Mouse (Mus musculus) embryonic facial prominence, embryonic 12.5 days (tissue): ENCODE results near the gene Pola2. TPM values are rescaled to one million over a fixed set of nuclear protein-coding genes. Genes with fewer than 3 reads are reported as not detected.

Experiments used
- ATAC-seq: fragments of 200-750 bp; cut with Nextera tagmentation; 2 replicates; pipeline ENCODE4 v1.8.0; 2017; ENCODE audit not compliant: insufficient number of reproducible peaks, insufficient read depth, low FRiP score, low TSS enrichment
- H3K27ac ChIP-seq: fragments of 300-500 bp; sonication (generic); 2 replicates; pipeline ENCODE4 v1.5.1; 2016; ENCODE audit warnings: mild to moderate bottlenecking
- H3K27me3 ChIP-seq: fragments of 300-500 bp; sonication (generic); 2 replicates; pipeline ENCODE4 v1.6.1; 2016; ENCODE audit warnings: mild to moderate bottlenecking, moderate library complexity
- H3K36me3 ChIP-seq: fragments of 300-500 bp; sonication (generic); 2 replicates; pipeline ENCODE4 v1.6.1; 2016; ENCODE audit warnings: mild to moderate bottlenecking
- H3K4me1 ChIP-seq: fragments of 300-500 bp; sonication (generic); 2 replicates; pipeline ENCODE4 v1.6.1; 2016
- H3K4me2 ChIP-seq: fragments of 300-500 bp; sonication (generic); replicated peaks from 2 replicates; pipeline ENCODE4 v1.6.1; 2016; ENCODE audit warnings: mild to moderate bottlenecking, moderate library complexity
- H3K4me3 ChIP-seq: fragments of 300-500 bp; sonication (generic); 2 replicates; pipeline ENCODE4 v1.5.1; 2016; ENCODE audit warnings: mild to moderate bottlenecking
- H3K9ac ChIP-seq: fragments of 300-500 bp; sonication (generic); 2 replicates; pipeline ENCODE4 v1.6.1; 2016; ENCODE audit warnings: mild to moderate bottlenecking, moderate library complexity
- H3K9me3 ChIP-seq: fragments of 300-500 bp; sonication (generic); 2 replicates; pipeline ENCODE4 v1.6.1; 2016; ENCODE audit warnings: mild to moderate bottlenecking, moderate library complexity
- WGBS: fragments of 180-500 bp; shearing (Covaris S2); methylation state at CpG from one replicate; pipeline ENCODE4 v1.1.7; 2016; 5-methylcytosine and 5-hydroxymethylcytosine counted together
- polyA plus RNA-seq: library from polyadenylated mRNA; unstranded; fragments of >200 nt; fragmentation: Nextera tagmentation; extraction: Ambion mirVana; gene quantifications from 2 replicates; pipeline ENCODE4 v1.2.1, GENCODE M21; 2016

The Pola2 gene
- 80.5 and 82.9 TPM in 2 replicates for polyA plus RNA-seq

- WGBS: under 1% methylated on average over 50 of the region's 50 CpGs
- Histone ChIP-seq H3K4me2 (peak within 1 kb of the TSS; percentile 81), H3K36me3 (peaks cover 19% of the 10 kb centered on the region), H3K9me3 (no peaks in the 10 kb centered on the region), H3K4me1 (peaks cover 23% of the 10 kb centered on the region), H3K4me3 (peak within 1 kb of the TSS; percentile 81), H3K27me3 (no peaks in the 10 kb centered on the region), H3K9ac (peak within 1 kb of the TSS; percentile 91), H3K27ac (peak within 1 kb of the TSS; percentile 81)
- peak; percentile 82 for ATAC-seq
Observed at GRCm38 (mm10) chr19:5963883-5964562, at the start of gene Pola2. Pola2 (minus strand) TSS chr19:5964202.

DNA sequence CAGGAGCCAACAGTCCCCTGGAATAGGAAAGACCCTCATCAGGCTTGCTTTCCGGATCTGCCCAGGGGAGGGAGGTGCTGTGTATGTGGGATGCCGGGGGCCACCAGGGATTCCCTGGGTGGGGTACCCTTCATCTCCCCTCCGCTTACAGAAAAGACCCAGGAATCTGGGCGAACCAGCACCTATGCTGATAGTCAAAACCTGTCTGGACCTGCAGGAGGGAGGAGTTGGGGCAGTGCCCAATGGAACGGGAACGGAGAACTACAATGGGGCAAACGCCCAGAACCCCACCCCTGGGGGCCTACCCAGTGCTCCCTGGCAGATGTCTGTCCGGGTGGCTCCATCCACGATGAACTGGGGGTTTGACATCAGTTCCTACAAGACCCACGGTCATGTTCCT, 49.7 kb upstream of the Pola2 start:
- Histone ChIP-seq H3K9ac (no peak overlapping the region), H3K27me3 (peaks cover 18% of the 10 kb centered on the region; the same call in 1 of the 2 replicates), H3K4me1 (peaks cover 5% of the 10 kb centered on the region; the same call in 1 of the 2 replicates), H3K27ac (no peak overlapping the region), H3K4me3 (no peak overlapping the region), H3K36me3 (no peaks in the 10 kb centered on the region), H3K4me2 (no peak overlapping the region), H3K9me3 (no peaks in the 10 kb centered on the region)
- 80% methylated on average over 10 of the region's 10 CpGs for WGBS
- no peak for ATAC-seq

DNA sequence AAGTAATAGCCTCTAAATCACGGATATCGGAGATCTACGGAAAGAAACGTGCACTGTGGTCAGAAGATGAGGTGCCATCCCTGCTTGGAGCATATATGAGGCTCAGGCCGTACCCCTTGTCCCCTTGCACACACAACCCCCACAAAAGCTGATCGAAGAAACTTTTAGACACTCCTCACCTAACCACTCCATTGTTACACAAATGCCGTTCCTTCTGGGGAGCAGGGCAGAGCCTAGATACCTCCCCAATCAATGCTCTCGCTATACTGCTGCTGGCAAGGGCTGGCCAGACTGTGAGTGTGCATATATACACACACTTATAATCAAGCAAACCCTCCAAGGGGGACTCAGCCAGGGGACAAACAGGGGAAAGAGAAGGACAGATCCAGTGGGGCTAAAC, 45.1 kb upstream of the Pola2 start:
- Histone ChIP-seq H3K36me3 (no peaks in the 10 kb centered on the region), H3K4me2 (no peak overlapping the region), H3K9me3 (no peaks in the 10 kb centered on the region), H3K4me3 (no peak overlapping the region), H3K4me1 (no peaks in the 10 kb centered on the region), H3K27me3 (0 out of 2 replicates have a peak, but pooled peaks cover 1% of the 10 kb centered on the region), H3K9ac (no peak overlapping the region), H3K27ac (no peak overlapping the region)
- WGBS: 74% methylated on average over 8 of the region's 8 CpGs
- no peak for ATAC-seq

- ATAC-seq: no peak
Observed at GRCm38 (mm10) chr19:6007013-6007412, 43.0 kb upstream of the Pola2 start.

DNA sequence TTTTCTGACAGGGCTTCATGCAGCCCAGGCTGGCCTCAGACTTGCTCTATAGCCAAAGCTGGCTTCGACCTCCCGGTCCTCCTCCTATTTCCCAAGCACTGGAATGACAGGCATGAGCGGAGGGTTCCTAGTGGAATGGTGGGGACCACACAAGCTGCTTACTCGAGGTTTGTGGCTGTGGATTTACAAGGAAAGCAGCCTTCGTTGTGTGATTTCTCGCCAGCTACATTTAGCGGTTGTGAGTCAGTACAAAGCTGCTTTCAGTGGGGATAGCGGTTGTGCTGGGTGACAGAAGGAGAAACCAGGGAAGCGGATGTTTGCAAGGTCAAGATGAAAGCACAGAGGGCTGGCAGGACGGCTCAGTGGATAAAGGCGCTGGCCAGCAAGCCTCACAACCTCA, 41.5 kb upstream of the Pola2 start:
- ATAC-seq: no peak
- H3K4me1 ChIP-seq: no peaks in the 10 kb centered on the region
- no peak overlapping the region for H3K4me3 ChIP-seq
- H3K27ac ChIP-seq: no peak overlapping the region
- no peak overlapping the region for H3K9ac ChIP-seq
- no peaks in the 10 kb centered on the region for H3K27me3 ChIP-seq
- WGBS: 66% methylated on average over 11 of the region's 11 CpGs
- H3K9me3 ChIP-seq: no peaks in the 10 kb centered on the region
- no peaks in the 10 kb centered on the region for H3K36me3 ChIP-seq
- no peak overlapping the region for H3K4me2 ChIP-seq

More at GRCm38 (mm10) chr19:6007013-6007412, 43.0 kb upstream of the Pola2 start:
- Histone ChIP-seq H3K9me3 (no peaks in the 10 kb centered on the region), H3K9ac (no peak overlapping the region), H3K4me1 (no peaks in the 10 kb centered on the region), H3K36me3 (no peaks in the 10 kb centered on the region), H3K4me2 (no peak overlapping the region), H3K27ac (no peak overlapping the region), H3K27me3 (no peaks in the 10 kb centered on the region), H3K4me3 (no peak overlapping the region)
- WGBS: 84% methylated on average over 13 of the region's 13 CpGs

DNA sequence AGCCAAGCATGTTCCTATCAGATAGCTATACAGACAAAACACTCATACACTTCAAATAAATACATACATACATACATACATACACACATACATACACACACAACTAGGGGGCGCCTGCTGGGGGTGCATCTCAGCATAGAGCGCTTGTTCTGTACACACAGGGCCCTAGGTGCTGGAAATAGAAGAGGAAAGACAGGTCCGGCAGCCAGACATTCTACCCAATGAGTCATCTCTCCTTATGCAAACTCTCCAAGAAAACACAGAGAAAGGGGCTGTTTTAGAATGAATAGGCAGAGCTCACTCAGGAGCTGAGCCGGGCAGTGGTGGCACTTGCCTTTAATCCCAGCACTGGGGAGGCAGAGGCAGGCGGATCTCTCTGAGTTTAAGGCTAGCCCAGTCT, 36.0 kb upstream of the Pola2 start:
- H3K9me3 ChIP-seq: no peaks in the 10 kb centered on the region
- 76% methylated on average over 5 of the region's 5 CpGs for WGBS
- ATAC-seq: no peak

GRCm38 (mm10) chr19:5998180-5998579, 34.2 kb upstream of the Pola2 start:
- H3K9me3 ChIP-seq: no peaks in the 10 kb centered on the region
- H3K36me3 ChIP-seq: no peaks in the 10 kb centered on the region
- no peaks in the 10 kb centered on the region for H3K4me1 ChIP-seq
- no peak for ATAC-seq
- no peak overlapping the region for H3K9ac ChIP-seq
- WGBS: 67% methylated on average over 3 of the region's 3 CpGs
- no peak overlapping the region for H3K27ac ChIP-seq
- no peak overlapping the region for H3K4me2 ChIP-seq
- no peak overlapping the region for H3K4me3 ChIP-seq
- no peaks in the 10 kb centered on the region for H3K27me3 ChIP-seq

More for the DNA sequence above, 36.0 kb upstream of the Pola2 start:
- Histone ChIP-seq H3K4me1 (no peaks in the 10 kb centered on the region), H3K9ac (no peak overlapping the region), H3K27me3 (no peaks in the 10 kb centered on the region), H3K36me3 (no peaks in the 10 kb centered on the region), H3K4me2 (no peak overlapping the region), H3K27ac (no peak overlapping the region), H3K4me3 (no peak overlapping the region)

- no peak for ATAC-seq
- no peaks in the 10 kb centered on the region for H3K36me3 ChIP-seq
Observed at GRCm38 (mm10) chr19:5994711-5995110, 30.7 kb upstream of the Pola2 start.

DNA sequence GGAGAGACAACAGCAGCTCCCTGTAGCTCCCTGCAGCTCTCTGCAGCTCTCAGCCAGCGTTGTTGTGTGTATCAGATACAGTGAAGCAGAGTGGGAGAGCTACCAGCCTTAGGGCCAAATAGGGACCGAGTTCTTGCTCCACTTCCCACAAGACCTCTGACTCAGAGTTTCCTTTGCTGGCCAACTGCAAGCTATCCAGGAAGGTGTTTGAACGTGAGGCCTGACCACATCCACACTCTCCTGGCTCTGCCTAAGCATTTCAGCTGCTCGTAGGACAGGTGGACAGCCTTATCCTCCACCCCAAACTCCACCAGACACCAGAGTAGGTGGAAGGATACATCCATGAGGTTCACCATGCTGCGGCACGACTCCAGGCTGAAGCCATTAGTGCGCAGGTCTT, 28.0 kb upstream of the Pola2 start:
- H3K36me3 ChIP-seq: no peaks in the 10 kb centered on the region
- WGBS: 85% methylated on average over 7 of the region's 7 CpGs
- peaks cover 7% of the 10 kb centered on the region for H3K4me1 ChIP-seq
- ATAC-seq: no peak
- H3K27me3 ChIP-seq: no peaks in the 10 kb centered on the region
- H3K27ac ChIP-seq: no peak overlapping the region
- no peak overlapping the region for H3K9ac ChIP-seq
- no peaks in the 10 kb centered on the region for H3K9me3 ChIP-seq
- H3K4me3 ChIP-seq: no peak overlapping the region
- H3K4me2 ChIP-seq: no peak overlapping the region

More at GRCm38 (mm10) chr19:5994711-5995110, 30.7 kb upstream of the Pola2 start:
- 84% methylated on average over 14 of the region's 14 CpGs for WGBS
- Histone ChIP-seq H3K9me3 (no peaks in the 10 kb centered on the region), H3K27ac (no peak overlapping the region), H3K4me3 (no peak overlapping the region), H3K9ac (no peak overlapping the region), H3K4me2 (no peak overlapping the region), H3K27me3 (no peaks in the 10 kb centered on the region), H3K4me1 (no peaks in the 10 kb centered on the region)

DNA sequence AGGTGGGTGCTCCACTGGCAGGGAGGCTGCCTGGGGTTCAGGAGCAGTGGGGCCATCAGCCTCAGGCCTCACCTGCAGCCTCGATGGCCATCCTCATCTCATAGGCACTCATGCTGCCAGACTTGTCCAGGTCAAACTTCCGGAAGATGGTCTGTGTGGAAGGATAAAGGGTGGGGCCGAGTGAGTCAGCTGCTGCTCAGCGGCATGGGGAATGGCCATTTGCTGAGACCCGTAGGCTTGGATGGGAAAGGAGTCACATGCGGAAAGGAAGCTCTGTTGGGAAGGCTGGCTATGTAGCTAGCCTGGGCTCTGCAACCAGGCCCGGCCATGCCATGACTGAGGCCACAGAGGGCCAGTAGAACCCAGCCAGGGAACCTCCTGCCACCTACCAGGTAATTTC, 27.5 kb upstream of the Pola2 start:
- Histone ChIP-seq H3K27me3 (no peaks in the 10 kb centered on the region), H3K4me2 (no peak overlapping the region), H3K9ac (no peak overlapping the region), H3K27ac (0 out of 2 replicates have a peak overlapping the region, but pooled peaks have one; percentile 23), H3K9me3 (no peaks in the 10 kb centered on the region), H3K4me3 (no peak overlapping the region), H3K4me1 (peaks cover 7% of the 10 kb centered on the region), H3K36me3 (no peaks in the 10 kb centered on the region)
- ATAC-seq: no peak
- 88% methylated on average over 7 of the region's 7 CpGs for WGBS

DNA sequence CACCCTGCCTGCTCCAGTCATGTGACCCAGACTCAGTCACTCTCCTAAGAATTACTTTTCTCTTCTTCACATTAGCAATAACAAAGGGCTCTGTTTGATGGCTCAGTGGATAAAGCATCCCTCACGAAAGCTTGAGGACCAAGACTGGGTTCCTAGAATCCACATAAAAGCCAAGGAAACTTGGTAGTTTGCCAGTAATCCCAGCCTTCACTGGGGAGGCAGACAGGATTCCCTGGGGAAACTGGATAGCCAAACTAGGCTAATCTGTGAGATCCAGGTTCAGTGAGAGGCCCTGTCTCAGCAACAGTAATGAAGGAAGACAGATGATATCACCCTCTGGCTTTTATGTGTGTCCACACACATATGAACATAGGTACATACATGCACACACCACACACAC, 26.9 kb upstream of the Pola2 start:
- 72% methylated on average over 1 of the region's 1 CpGs for WGBS
- peaks cover 7% of the 10 kb centered on the region for H3K4me1 ChIP-seq
- H3K27ac ChIP-seq: 0 out of 2 replicates have a peak overlapping the region, but pooled peaks have one; percentile 23
- H3K9me3 ChIP-seq: no peaks in the 10 kb centered on the region
- ATAC-seq: no peak
- H3K27me3 ChIP-seq: no peaks in the 10 kb centered on the region
- H3K4me2 ChIP-seq: no peak overlapping the region
- no peaks in the 10 kb centered on the region for H3K36me3 ChIP-seq
- H3K4me3 ChIP-seq: no peak overlapping the region
- H3K9ac ChIP-seq: no peak overlapping the region

- Histone ChIP-seq H3K27ac (no peak overlapping the region; the same call in 1 of the 2 replicates), H3K27me3 (no peaks in the 10 kb centered on the region)
- 93% methylated on average over 12 of the region's 12 CpGs for WGBS
Observed at GRCm38 (mm10) chr19:5990033-5990432, 26.0 kb upstream of the Pola2 start.

More at GRCm38 (mm10) chr19:5990033-5990432, 26.0 kb upstream of the Pola2 start:
- Histone ChIP-seq H3K4me2 (no peak overlapping the region), H3K36me3 (no peaks in the 10 kb centered on the region), H3K9me3 (no peaks in the 10 kb centered on the region), H3K4me1 (peaks cover 7% of the 10 kb centered on the region), H3K4me3 (no peak overlapping the region), H3K9ac (no peak overlapping the region)
- ATAC-seq: no peak
